Mouse (Mus musculus): ENCODE measurements around the gene Cdx2.

The Cdx2 gene

GRCm38 (mm10) chr5:147260778-147261177 is 46.3 kb downstream of the Cdx2 start:
- no peak for DNase-seq (ENCODE audit: low read depth in 2 of 2, low spot score in 2 of 2)

DNA sequence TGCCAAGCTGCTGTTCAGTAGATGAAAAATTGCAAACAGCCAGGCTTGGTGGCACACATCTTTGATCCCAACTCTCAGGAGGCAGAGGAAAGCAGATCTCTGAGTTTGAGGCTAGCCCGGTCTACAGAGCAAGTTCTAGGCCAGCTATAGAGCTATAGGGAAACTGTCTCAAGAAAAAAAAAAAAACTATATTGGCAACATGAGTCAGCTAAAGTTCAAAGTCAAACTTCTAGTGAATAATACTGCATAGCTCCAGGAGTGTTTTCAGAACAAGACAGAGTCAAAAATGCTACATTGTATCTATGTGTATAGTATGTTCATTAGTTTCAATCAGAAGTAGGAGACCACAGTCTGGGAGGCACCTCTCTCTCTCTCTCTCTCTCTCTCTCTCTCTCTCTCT is 46.9 kb downstream of the Cdx2 start:
- no peak for DNase-seq (ENCODE audit: low read depth in 2 of 2, low spot score in 2 of 2)
